In the genomic region with DNA sequence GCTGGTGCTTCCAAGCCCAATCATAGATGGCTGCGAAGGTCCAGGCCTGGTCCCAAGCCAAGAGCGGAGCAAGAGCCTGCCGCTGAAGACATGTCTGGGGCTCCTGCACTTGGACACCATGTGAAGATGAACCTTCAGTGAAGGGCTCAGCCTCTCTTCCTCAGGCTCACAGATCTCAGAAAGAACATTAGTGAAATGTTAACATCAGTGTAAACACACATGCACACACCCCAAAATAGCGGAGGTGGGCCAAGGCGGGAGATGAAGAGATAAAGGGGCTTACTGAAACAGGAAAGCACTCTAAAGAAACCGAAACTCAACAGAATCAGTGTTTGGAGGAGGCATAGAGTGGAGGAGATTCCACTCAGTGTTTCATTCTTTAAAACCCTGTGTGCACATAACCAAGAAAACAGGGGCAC, we compare ENCODE assay signal across 9 mouse cellular contexts. TPM values are rescaled to one million over a fixed set of nuclear protein-coding genes. Genes with fewer than 3 reads are reported as not detected.
A peak's percentile ranks its signal among the peaks of the same experiment; 100 is the strongest.
DNase-seq lines count a peak whose midpoint lies in the region; ATAC-seq and TF ChIP-seq lines count a peak whose summit lies in the region.
"Had no signal": no experiment of that assay in that cellular context is flagged by ENCODE, and none has a peak within 500 bp of the region (broad histone marks: within the 10 kb centered on the region; RNA-seq: fewer than 3 reads in every experiment).

No protein-coding gene starts in this region.

- H3K27ac ChIP-seq in kidney, embryonic 15.5 days: no peak overlapping the region
- H3K27ac ChIP-seq in brown adipose tissue, adult 24 weeks (replicated peaks; ENCODE audit: low read depth, low read length): peak overlapping the region; percentile 78
- H3K27ac ChIP-seq in thymus, adult 2 months (ENCODE audit: control insufficient read depth, insufficient read depth, low read length): peak overlapping the region; percentile 94
- no peak overlapping the region for H3K27ac ChIP-seq in forebrain, embryonic 13.5 days
- H3K27ac ChIP-seq in hindbrain, embryonic 14.5 days: no peak overlapping the region
- H3K27ac ChIP-seq: neural tube, embryonic 13.5 days had no signal

- ATAC-seq in kidney, embryonic 15.5 days (replicated peaks; ENCODE audit: low FRiP score): no peak
- no peak for ATAC-seq in forebrain, embryonic 13.5 days
- no peak for ATAC-seq in hindbrain, embryonic 14.5 days (ENCODE audit: low FRiP score)

- no peak for TF ChIP-seq POLR2A in thymus, adult 2 months (IDR thresholded peaks at IDR 0.05; ENCODE audit: control insufficient read depth, extremely low read depth, insufficient read depth, low read length, poor library complexity)

- no peak for TF ChIP-seq CTCF in thymus, adult 2 months (IDR thresholded peaks at IDR 0.05; ENCODE audit: borderline replicate concordance, control insufficient read depth, extremely low read depth, insufficient read depth, low read length, poor library complexity)

- H3K4me1 ChIP-seq in kidney, embryonic 15.5 days: peaks cover 30% of the 10 kb centered on the region
- H3K4me1 ChIP-seq in brown adipose tissue, adult 24 weeks (ENCODE audit: control insufficient read depth, insufficient read depth, insufficient read length, low read length): peaks cover 31% of the 10 kb centered on the region
- H3K4me1 ChIP-seq in thymus, adult 2 months (replicated peaks; ENCODE audit: control insufficient read depth, insufficient read depth, low read length): peaks cover 38% of the 10 kb centered on the region
- H3K4me1 ChIP-seq in forebrain, embryonic 13.5 days: no peaks in the 10 kb centered on the region
- H3K4me1 ChIP-seq in hindbrain, embryonic 14.5 days (replicated peaks; ENCODE audit: control insufficient read depth, insufficient read depth, low read length): no peaks in the 10 kb centered on the region

- no peaks in the 10 kb centered on the region for H3K36me3 ChIP-seq in kidney, embryonic 15.5 days
- no peaks in the 10 kb centered on the region for H3K36me3 ChIP-seq in thymus, adult 2 months (ENCODE audit: control insufficient read depth, insufficient read depth, low read length)
- H3K36me3 ChIP-seq in forebrain, embryonic 13.5 days (ENCODE audit: poor library complexity, severe bottlenecking): no peaks in the 10 kb centered on the region
- no peaks in the 10 kb centered on the region for H3K36me3 ChIP-seq in hindbrain, embryonic 14.5 days (replicated peaks; ENCODE audit: control insufficient read depth, insufficient read depth)
- H3K36me3 ChIP-seq: neural tube, embryonic 13.5 days had no signal

- DNase-seq in kidney, adult 18-20 months: peak; percentile 32
- peak; percentile 49 to 58 for DNase-seq in kidney, postnatal 36 days
- peak; percentile 74 for DNase-seq in thymus, adult 2 months
- DNase-seq in right cerebral cortex, postnatal 25 days: no peak
- DNase-seq in hindbrain, embryonic 14.5 days (ENCODE audit: low spot score): no peak

- no peak overlapping the region for H3K9ac ChIP-seq in kidney, embryonic 15.5 days
- no peak overlapping the region for H3K9ac ChIP-seq in forebrain, embryonic 13.5 days
- no peak overlapping the region for H3K9ac ChIP-seq in hindbrain, embryonic 14.5 days
- H3K9ac ChIP-seq: neural tube, embryonic 13.5 days had no signal

- WGBS in kidney, embryonic 15.5 days: 76% methylated on average over 6 of the region's 6 CpGs
- 35% methylated on average over 6 of the region's 6 CpGs for WGBS in thymus, adult 2 months
- WGBS in forebrain, embryonic 13.5 days: 93% methylated on average over 6 of the region's 6 CpGs
- WGBS in hindbrain, embryonic 14.5 days: 94% methylated on average over 6 of the region's 6 CpGs

- H3K9me3 ChIP-seq in kidney, embryonic 15.5 days (replicated peaks): no peaks in the 10 kb centered on the region
- no peaks in the 10 kb centered on the region for H3K9me3 ChIP-seq in forebrain, embryonic 13.5 days (replicated peaks)
- H3K9me3 ChIP-seq in hindbrain, embryonic 14.5 days (ENCODE audit: control insufficient read depth, low read length): no peaks in the 10 kb centered on the region
- H3K9me3 ChIP-seq: neural tube, embryonic 13.5 days had no signal

- no peak overlapping the region for H3K4me3 ChIP-seq in kidney, embryonic 15.5 days (replicated peaks)
- no peak overlapping the region for H3K4me3 ChIP-seq in brown adipose tissue, adult 24 weeks (ENCODE audit: insufficient read depth, low read depth, low read length)
- peak overlapping the region; percentile 13; the same call in 1 of the 2 replicates for H3K4me3 ChIP-seq in thymus, adult 2 months (ENCODE audit: control insufficient read depth, insufficient read depth, low read length)
- H3K4me3 ChIP-seq in forebrain, embryonic 13.5 days: no peak overlapping the region
- H3K4me3 ChIP-seq in hindbrain, embryonic 14.5 days (replicated peaks; ENCODE audit: low read length): no peak overlapping the region
- H3K4me3 ChIP-seq: neural tube, embryonic 13.5 days had no signal

- no peak overlapping the region for H3K4me2 ChIP-seq in kidney, embryonic 15.5 days
- no peak overlapping the region for H3K4me2 ChIP-seq in forebrain, embryonic 13.5 days
- no peak overlapping the region for H3K4me2 ChIP-seq in hindbrain, embryonic 14.5 days (replicated peaks)
- H3K4me2 ChIP-seq: neural tube, embryonic 13.5 days had no signal

- H3K27me3 ChIP-seq in kidney, embryonic 15.5 days: no peaks in the 10 kb centered on the region
- H3K27me3 ChIP-seq in thymus, adult 2 months (ENCODE audit: control insufficient read depth, insufficient read depth, low read length): no peaks in the 10 kb centered on the region
- H3K27me3 ChIP-seq in forebrain, embryonic 13.5 days: no peaks in the 10 kb centered on the region
- H3K27me3 ChIP-seq in hindbrain, embryonic 14.5 days (ENCODE audit: control insufficient read depth, insufficient read depth, low read length): no peaks in the 10 kb centered on the region
- H3K27me3 ChIP-seq: neural tube, embryonic 13.5 days had no signal

RNA-seq across cellular contexts. Expression of gene Ets2, which starts 48.3 kb away (rescaled TPM):
- 62.1 and 63.1 TPM in 2 replicates for polyA plus RNA-seq in kidney, embryonic 15.5 days (2015; fragmentation: Nextera tagmentation; extraction: Ambion mirVana)
- polyA plus RNA-seq in brown adipose tissue, adult 24 weeks (2012; ENCODE audit: insufficient read depth, insufficient read length, missing spikeins): 11.8 and 19.5 TPM in 2 replicates
- polyA plus RNA-seq in thymus, adult 2 months (2012; rRNA removed): 343 and 598 TPM in 2 replicates
- polyA plus RNA-seq in forebrain, embryonic 13.5 days (2015; fragmentation: Nextera tagmentation; extraction: Ambion mirVana): 9.3 and 10.7 TPM in 2 replicates
- 20.6 and 23.7 TPM in 2 replicates for polyA plus RNA-seq in hindbrain, embryonic 14.5 days (2014; fragmentation: Nextera tagmentation; extraction: Ambion mirVana)

Comparison
In these comparisons a context has a peak if more than half of its experiments do, and no peak if none do; other contexts are left out.
1. DNase-seq: peak in kidney, adult 18-20 months (single experiment), kidney, postnatal 36 days (2 of 2) and thymus, adult 2 months (single experiment); none in right cerebral cortex, postnatal 25 days (single experiment) and hindbrain, embryonic 14.5 days (single experiment).
2. H3K27ac ChIP-seq: peak in brown adipose tissue, adult 24 weeks (single experiment) and thymus, adult 2 months (single experiment); none in kidney, embryonic 15.5 days (single experiment), forebrain, embryonic 13.5 days (single experiment) and hindbrain, embryonic 14.5 days (single experiment).